Mouse (Mus musculus): ENCODE data around the gene Dmrt1.
"Not testable (repeated sequence)": the region's sequence is repeated elsewhere in the genome, so short reads cannot be mapped to it uniquely, and the experiment has no call there.

Gene Dmrt1

DNA sequence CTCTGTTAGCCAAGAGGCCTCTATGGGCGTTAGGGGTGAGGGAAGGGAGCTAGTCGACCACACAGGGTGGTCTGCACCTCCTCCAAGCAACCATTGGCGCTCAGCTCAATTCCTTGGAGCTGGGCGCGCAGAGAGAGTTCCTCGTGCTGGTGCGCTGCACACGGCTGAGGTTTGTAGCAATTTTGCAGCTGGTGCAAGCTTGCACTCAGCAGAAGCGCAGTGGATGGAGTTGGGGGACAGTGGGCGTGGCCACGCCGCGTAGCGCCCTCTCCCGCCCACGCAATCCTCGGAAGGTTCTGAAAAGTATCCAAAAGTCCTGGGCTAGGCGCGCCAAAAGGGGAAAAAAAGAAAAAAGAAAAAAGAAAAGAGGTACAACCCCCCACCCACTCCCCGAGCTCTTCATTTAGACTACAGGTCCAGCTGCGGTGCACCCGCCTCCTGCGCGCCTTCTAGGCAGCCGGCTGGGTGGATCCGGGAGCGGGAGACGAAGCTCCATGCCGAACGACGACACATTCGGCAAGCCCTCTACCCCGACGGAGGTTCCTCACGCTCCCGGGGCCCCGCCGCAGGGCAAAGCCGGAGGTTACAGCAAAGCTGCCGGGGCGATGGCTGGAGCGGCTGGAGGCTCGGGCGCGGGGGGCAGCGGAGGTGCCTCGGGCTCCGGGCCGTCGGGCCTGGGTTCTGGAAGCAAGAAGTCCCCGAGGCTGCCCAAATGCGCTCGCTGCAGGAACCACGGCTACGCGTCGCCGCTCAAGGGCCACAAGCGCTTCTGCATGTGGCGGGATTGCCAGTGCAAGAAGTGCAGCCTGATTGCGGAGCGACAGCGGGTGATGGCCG, at the start of gene Dmrt1:
TSS of gene Dmrt1 (plus strand) at position 259 of the 837 bp plus-strand sequence.
- no peak for DNase-seq (ENCODE audit: low spot score in 2 of 2)

DNA sequence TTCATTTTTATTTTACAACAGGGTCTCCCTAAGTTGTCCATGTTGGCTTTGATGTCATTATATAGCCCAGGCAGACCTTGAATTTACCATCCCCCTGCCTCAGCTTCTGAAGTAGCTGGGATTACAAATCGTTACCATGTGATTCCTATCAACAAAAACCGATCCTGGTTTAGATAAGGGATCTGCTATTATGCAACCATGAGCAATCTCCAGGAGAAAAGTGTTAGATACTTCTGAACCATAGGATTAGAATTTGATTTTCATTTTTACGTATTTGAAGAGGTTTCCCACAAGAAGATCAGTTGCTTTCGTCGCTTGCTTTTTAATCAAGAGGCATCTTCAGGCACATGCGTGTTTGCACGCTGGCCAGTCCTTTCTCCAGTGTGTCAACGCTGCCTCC, 44.7 kb upstream of the Dmrt1 start:
- no peak for DNase-seq (ENCODE audit: low spot score in 2 of 2)

DNA sequence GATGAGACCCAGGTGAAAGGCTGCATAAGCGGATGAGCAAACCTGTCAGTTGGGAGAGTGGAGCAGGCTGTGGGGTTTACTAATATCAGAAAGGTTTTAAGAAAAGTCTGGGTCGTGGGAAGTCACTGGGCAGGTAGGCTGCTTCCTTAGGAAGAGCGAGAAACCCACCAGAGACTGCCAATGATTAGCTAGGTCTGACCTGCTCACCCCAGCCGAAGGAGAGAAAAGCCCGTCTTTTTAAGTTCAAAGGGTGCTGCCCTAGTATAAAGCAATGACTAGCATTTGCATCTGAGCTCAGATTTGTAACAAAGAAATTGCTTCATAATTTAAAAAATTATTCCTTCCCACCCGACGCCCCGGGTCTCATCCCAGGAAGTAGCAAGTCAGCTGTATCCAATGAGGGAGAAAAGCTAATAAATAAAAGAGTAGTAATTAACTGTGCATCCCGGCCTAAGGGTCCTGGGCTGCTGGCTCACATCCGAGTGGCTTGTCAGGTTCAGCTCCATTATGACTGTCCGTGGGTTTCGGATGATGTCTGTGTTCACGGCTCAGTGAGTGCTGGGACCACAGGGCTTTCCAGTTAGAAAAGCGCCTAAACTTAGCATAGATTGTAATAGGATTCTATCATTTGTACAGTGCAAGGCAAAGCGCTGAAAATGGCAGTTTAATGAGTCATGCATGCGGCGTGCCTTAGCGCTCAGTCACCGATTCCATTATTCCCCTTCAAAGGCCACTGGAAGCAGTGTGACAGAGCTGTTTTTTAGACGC, 43.7 kb upstream of the Dmrt1 start:
- no peak for DNase-seq (ENCODE audit: low spot score in 2 of 2)

DNA sequence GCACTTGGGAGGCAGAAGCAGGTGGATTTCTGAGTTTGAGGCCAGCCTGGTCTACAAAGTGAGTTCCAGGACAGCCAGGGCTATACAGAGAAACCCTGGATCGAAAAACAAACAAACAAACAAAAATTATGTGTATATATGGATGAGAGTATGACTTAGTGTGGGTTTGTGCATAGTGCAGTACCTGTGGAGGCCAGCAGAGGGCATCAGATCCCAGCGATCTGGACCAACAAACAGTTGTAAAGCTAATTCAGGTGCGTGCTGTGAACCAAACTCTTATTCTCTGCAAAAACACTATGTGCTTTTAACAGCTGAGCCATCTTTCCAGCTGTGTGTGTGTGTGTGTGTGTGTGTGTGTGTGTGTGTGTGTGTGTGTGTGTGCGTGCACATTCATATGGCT, 29.6 kb upstream of the Dmrt1 start:
- not testable (repeated sequence) for DNase-seq (ENCODE audit: low spot score in 2 of 2)

DNA sequence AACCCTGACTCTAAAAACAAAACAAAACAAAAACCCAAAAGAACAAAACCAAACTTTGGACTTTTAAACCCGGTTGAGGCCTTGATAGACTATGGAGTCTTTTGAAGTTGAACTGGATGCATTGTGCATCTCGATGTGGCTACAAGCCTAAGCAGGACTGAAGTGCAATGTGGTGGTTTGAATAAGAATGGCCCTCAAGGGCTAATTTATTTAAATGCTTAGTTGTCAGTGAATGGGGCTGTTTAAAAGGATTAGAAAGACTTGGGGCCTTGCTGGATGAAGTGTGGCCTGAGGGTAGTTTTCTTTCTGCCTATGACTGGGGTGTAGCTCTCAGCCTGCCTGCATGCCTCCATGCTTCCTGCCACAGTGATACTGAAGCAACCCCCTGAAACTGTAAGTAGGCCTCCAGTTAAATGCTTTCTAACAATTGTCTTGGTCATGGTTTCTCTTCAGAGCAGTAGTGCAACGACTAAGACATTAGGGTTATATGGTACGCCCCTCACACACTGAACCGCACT, 26.2 kb upstream of the Dmrt1 start:
- DNase-seq (ENCODE audit: low spot score in 2 of 2): no peak

DNA sequence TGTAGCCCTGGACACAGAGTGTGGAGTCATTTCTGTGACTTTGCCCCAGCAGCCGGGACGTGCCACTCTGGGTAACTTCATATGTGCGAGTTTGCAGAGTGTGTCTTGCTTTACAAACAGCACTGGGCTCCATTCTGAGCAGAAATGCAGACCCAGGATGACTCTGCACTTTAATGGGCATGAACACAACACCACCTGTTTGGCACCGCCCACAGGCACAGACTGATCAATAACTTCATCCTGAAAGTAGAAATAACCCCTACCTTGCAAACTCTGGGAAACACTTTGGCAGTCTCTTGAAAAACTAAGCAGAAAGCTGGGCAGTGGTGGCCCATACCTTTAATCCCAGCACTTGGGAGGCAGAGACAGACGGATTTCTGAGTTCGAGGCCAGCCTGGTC, 24.6 kb upstream of the Dmrt1 start:
- no peak for DNase-seq (ENCODE audit: low spot score in 2 of 2)

DNA sequence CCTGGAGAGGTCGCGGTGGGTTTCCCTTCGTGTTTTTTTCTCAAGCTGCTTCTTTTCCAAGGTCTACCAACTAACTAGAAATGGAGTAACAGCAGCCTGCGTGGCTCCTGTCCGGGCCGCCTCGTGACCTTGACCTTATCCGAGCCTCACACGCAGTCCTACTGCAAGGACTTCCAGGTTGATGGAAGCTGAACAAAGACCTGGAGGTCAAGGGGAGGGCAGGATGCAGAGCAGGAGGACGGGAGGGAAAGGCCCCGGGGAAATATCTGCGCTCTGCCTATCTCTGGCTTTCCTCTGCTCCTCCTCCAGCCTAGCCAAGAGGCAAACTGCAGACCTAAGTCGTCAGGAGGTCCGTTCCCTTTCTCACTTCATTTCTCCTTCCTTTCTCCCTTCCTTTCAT, 18.9 kb upstream of the Dmrt1 start:
- no peak for DNase-seq (ENCODE audit: low spot score in 2 of 2)

DNA sequence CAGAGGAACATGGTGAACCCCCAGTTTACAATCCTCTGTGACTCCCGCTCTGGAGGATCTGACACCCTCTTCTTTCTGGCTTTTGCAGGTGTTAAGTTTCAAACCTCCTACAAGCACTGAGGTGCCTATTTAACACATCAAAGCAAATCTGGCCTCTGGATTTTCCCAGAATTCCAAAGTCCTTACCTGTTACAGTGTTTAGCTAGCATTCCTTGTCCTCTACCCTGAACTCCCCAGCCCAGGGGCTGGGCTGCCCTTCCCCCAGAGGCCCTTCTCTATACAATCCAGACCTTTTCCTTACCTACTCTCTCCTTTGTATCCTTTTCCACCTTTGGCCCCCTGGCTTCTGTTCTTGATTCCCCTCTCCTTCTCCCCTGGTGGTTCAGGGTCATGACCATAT, 18.1 kb upstream of the Dmrt1 start:
- no peak for DNase-seq (ENCODE audit: low spot score in 2 of 2)

DNA sequence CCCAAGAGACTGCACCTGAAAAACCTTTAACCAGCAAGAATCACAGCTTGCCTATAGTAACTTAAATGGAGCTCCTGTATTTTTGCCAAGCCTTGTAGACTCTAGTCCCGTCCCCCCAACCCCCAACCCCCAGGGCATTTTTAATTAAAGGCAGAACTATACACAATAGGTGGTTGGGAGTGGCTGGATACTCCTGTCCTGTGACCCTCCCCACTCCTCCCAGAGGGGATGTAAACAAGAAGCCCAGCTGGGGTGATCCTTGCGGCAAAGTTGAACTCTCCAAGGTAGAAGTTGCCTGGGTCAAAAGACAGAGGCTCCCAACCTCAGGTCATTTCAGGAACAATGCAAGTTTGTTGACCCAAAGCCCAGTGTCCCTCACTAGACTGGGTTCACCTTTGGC, 16.9 kb upstream of the Dmrt1 start:
- no peak for DNase-seq (ENCODE audit: low spot score in 2 of 2)

DNA sequence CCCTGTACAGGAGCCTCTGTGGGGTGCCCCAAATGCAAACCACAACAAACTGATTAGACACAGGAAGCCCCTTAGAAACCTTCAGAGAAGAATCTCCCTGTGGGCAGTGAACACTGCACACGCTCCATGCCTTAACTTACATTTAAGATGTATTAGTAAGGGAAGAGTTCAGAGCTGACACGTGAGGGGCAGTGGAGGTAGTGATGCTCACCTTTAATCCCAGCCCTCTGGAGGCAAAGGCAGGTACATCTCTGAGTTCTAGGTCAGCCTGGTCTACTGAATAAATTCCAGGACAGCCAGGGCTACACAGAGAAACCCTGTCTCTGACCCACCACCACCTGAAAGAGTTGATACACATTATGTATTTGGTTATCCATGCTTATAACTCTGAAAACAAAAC, 15.9 kb upstream of the Dmrt1 start:
- no peak for DNase-seq (ENCODE audit: low spot score in 2 of 2)

DNA sequence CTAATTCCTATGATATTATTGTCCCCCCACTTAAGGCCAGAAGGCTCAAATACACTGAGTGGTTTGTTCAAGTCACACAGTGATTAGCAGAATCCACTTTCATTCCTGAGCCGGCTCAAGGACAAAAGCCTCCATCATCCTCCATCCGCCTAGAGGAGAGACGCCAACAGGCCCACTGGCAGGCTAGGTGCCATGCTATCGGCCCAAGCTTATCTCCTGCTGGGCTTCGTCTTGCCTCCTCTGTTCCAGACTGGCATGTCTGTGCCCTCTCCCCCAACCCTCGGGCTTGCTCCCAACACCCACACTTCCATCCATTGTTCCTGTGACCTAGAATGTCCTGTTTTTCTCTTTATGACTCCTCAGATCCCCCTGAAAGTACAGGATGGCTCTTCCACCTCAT, 8.0 kb upstream of the Dmrt1 start:
- DNase-seq (ENCODE audit: low spot score in 2 of 2): no peak

DNA sequence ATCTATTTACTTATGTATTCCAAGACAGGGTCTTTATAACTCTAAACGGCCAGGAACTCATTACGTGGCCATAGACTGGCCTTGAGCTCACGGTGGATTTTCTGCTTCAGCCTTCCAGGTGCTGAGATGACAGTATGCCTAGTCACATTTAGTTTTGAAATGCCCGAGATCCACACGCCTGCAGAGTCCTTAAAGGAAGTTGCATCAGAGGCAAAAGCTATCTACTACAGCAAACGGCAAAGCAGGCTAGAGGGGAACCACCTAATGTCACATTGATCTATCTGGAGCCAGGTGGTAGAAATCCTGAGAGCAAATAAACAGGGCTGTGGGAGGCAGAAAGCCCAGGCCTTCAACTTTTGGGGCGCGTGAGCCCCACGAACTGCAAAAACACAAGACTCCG, 540 bp upstream of the Dmrt1 start:
- no peak for DNase-seq (ENCODE audit: low spot score in 2 of 2)

DNA sequence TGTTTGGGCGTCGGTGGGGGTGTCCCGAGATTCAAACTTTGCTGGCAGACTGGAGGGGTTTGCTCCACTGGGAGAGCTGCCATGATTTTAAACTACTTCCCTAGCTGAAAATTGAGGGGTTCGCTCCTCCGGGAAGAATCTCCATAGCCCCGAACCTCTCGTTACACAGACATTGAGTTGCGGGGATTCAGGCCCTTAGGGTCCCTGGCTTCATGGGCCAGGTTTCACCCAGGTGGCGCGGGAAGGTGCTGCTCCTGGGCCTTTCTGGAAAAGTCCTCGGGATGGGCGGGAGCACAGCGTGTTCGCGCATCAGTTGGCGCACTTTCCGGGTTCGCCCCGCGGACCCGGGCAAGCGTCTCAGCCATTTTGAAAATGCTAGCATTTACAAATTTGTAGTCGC, 1.2 kb downstream of the Dmrt1 start:
- no peak for DNase-seq (ENCODE audit: low spot score in 2 of 2)

DNA sequence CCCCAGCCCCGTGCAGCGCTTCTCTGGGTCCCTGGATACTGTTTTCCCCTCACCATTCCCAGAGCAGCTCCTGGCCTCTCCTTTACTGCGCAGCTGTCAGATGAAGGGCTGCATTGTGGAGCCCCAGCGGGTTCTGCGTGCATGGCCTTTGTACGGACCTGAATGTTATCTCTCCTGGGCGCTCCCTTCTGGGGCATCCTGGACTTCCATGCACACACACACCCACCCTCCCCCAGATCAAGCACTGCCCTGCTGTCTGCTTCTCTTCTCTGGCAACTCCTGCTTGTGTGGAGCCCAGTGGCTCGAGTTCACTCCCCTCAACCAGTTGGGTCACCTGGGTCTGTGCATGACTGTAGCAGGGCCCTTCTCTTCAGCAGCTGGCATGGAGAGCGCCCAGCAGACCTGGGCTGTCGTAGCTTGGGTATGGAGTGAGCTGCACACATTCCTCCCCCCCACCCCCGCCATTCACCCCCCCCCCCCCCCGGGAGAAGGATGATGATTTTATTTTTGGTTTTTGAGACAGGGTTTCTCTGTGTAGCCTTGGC, 9.6 kb downstream of the Dmrt1 start:
- no peak for DNase-seq (ENCODE audit: low spot score in 2 of 2)

DNA sequence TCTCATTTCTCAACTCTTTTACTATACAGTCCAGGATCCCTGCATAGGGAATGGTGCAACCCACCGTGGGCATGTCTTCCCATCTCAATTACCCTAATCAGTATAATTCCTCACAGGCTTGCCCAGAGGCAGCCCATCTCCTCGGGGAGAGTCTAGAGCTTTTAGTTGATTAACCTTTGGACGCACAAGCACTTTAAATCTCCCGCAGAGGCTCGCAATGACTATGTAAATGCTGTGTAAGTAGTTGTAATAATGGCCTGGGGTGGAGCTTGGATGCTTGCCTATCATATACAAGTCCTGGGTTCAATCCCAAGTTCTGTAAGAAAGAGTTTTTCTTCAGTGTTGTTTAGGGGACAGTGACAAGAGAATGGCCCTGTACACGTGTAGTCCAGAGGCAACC, 18.7 kb downstream of the Dmrt1 start:
- DNase-seq (ENCODE audit: low spot score in 2 of 2): no peak

DNA sequence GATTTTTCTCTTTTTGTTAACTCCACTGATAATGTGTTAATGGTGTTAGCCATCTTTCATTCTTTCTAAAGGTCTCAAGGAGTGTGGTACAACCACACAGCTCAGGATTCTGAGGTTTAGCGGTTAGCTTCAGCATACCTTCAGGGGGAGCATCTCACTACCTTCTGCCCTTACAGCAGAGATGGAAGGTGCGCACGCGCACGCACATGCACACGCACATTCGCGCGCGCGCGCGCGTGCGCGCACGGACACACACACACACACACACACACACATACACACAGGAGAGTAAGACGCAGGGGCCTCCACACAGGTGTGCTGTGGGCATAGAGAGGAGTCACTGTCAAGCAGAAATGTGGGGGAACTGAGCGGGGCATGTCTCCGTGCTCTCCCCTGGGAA, 20.3 kb downstream of the Dmrt1 start:
- DNase-seq (ENCODE audit: low spot score in 2 of 2): no peak

DNA sequence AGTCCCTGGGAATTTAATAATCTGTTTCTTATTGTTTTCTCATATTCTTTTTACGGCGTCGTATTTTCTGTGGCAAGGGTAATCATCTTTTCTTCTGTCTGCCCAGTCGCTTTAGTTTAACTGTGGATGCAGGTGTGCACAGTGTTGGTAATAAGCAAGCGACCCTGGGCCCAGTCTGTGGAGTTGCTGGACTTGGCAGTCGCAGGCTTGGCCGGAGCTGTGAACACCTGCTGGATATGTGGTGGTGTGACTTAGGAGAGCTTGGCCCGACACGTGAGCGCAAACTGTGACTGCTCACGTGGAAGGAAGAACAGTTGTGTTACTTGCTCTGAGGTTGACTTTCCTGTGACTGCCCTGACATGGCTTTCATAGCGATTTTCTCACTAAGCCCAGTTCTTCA, 24.3 kb downstream of the Dmrt1 start:
- no peak for DNase-seq (ENCODE audit: low spot score in 2 of 2)

DNA sequence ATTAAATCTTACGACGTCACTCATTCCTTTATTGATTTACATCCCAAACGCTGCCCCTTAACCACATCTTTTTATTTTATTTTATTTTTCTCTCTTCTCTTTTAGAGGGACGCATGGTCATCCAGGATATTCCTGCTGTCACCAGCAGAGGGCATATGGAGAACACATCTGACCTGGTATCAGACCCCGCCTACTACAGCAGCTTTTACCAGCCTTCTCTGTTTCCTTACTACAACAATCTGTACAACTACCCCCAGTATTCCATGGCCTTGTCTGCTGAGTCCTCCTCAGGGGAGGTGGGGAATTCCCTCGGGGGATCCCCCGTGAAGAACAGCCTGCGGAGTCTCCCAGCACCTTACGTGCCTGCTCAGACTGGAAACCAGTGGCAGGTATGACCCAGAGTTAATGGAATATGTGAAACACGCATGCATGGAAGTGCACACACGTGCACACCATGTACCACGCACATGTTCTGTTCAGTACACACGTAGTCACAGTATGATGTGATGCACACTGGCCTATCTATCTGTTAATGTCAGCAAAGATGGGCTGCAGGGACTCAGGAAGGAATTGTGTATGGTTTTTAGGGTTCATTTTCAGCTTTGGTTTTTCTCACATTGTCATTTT, 40.4 kb downstream of the Dmrt1 start:
- DNase-seq (ENCODE audit: low spot score in 2 of 2): peak; percentile 26 to 34

DNA sequence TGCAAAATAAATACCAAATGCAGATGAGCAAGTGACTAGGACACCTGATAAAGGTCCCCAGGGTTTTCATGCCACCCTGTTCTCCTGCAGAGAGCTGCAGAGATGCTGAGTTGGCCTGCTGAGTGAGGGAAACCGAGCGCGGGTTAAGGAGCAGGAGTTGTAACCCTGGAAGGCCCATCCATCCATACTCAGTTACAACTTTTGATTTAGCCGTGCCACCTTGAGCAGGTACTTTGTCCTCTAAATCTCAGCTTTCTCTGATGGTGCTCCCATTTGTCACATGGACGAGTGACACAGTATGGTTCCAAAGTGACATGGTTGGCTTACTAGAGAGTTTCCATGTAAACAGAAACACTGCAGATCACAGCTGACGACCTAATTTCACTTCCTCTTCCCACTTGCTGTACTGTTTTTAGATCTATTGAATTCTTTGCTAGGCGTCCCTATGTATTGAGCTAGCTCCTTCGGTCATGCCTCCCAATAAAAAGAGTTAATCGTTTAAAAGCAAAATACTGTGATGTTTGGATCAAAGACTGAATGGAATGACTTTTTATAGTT, 41.7 kb downstream of the Dmrt1 start:
- no peak for DNase-seq (ENCODE audit: low spot score in 2 of 2)

DNA sequence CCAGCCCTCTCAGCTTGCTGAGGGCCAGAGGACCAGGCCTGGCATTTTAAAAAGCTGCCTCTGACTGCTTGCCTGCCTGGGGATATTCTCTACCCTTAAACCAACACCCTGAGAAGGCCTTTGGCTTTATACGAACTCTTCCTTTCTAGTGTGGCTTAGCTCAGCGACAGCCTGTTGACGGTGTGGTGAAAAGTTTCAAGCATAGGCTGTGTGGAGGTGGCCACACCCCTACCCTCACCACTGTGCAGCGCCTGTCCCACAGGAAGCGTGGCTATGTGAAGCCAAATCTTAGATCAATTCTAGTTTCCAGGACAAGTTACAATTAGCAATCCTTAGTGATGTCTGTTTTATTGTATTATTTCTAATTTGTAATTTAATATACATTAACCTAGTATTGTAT, 44.9 kb downstream of the Dmrt1 start:
- no peak for DNase-seq (ENCODE audit: low spot score in 2 of 2)

DNA sequence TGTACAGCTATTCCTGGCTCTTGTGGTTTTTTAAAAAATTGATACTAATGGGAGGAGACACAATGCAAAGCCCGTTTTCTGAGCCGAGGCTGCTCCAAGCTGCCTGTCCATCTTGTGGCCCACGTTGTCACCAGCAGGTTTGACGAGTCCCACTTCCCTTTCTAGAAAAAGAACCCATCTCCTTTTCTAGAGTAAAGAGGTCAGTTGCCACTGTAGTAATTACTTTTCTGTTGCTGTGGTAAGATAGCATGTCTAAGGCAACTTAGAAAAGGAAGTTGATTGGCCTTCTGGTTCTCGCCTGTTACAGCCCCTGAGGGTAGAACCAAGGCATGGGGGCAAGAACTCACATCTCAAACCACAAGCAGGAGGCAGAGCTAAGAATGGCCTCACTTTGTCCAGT, 45.6 kb downstream of the Dmrt1 start:
- no peak for DNase-seq (ENCODE audit: low spot score in 2 of 2)

DNA sequence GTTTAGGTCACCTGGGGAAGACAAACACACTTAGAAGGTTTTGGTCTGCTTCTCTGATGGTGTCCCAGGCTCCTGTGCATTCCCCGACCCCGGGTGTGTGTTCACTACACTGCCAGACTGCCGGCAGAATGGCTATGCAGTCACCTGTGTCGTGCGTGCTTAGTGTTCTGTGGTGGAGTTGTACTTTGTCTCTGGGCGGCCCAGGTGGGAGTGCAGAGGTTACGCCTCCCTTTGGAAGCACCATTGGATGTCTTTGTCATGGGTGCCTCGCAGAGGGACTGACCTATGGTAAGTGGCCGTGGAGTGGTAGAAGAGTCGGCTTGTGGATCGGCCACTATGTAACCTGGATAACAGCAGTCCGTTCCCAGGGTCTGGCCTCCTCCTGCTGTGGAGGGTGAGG, 59.0 kb downstream of the Dmrt1 start:
- no peak for DNase-seq (ENCODE audit: low spot score in 2 of 2)
